Comparison of ENCODE assay signal across 8 mouse cellular contexts in genomic region chr4:141721961-141722360, GRCm38 (mm10). TPM values are rescaled to one million over a fixed set of nuclear protein-coding genes. Genes with fewer than 3 reads are reported as not detected.
DNase-seq lines count a peak whose midpoint lies in the region; ATAC-seq and TF ChIP-seq lines count a peak whose summit lies in the region.

No protein-coding gene starts in this region.

- peak overlapping the region; percentile 83 for H3K27ac ChIP-seq in kidney, adult 2 months (ENCODE audit: insufficient read depth, low read depth, low read length)
- no peak overlapping the region for H3K27ac ChIP-seq in embryonic facial prominence, embryonic 11.5 days (replicated peaks; ENCODE audit: low read depth, low read length)
- no peak overlapping the region for H3K27ac ChIP-seq in limb, embryonic 10.5 days
- no peak overlapping the region for H3K27ac ChIP-seq in midbrain, embryonic 16.5 days (ENCODE audit: low read length)

- H3K4me1 ChIP-seq in kidney, adult 2 months (ENCODE audit: control insufficient read depth, insufficient read depth, low read length), result peaks cover 40% of the 10 kb centered on the region
- no peaks in the 10 kb centered on the region for H3K4me1 ChIP-seq in embryonic facial prominence, embryonic 11.5 days (ENCODE audit: control insufficient read depth, insufficient read depth, low read length)
- H3K4me1 ChIP-seq in limb, embryonic 10.5 days, result peaks cover 20% of the 10 kb centered on the region
- peaks cover 20% of the 10 kb centered on the region for H3K4me1 ChIP-seq in midbrain, embryonic 16.5 days (ENCODE audit: control insufficient read depth, insufficient read depth, low read length)

- ATAC-seq in embryonic facial prominence, embryonic 11.5 days (replicated peaks; ENCODE audit: insufficient number of reproducible peaks, low FRiP score, low TSS enrichment, low read depth), result no peak
- ATAC-seq in midbrain, embryonic 16.5 days, result no peak

- no peaks in the 10 kb centered on the region for H3K27me3 ChIP-seq in kidney, adult 2 months (replicated peaks; ENCODE audit: control insufficient read depth, insufficient read depth, low read length)
- H3K27me3 ChIP-seq in embryonic facial prominence, embryonic 11.5 days (ENCODE audit: control insufficient read depth, insufficient read depth, low read length), result no peaks in the 10 kb centered on the region
- H3K27me3 ChIP-seq in limb, embryonic 10.5 days (ENCODE audit: low read depth, poor library complexity, severe bottlenecking), result no peaks in the 10 kb centered on the region
- no peaks in the 10 kb centered on the region for H3K27me3 ChIP-seq in midbrain, embryonic 16.5 days (ENCODE audit: control insufficient read depth, insufficient read depth, low read depth, low read length)

- peak; percentile 69 for DNase-seq in kidney, adult 2 months
- no peak for DNase-seq in kidney, postnatal 14 days
- no peak for DNase-seq in embryonic facial prominence, embryonic 11.5 days (ENCODE audit: low spot score)
- DNase-seq in limb, embryonic 10.5 days (ENCODE audit: low spot score), result no peak
- no peak for DNase-seq in adrenal gland, postnatal 25 days
- no peak for DNase-seq in adrenal gland, postnatal 4 days (ENCODE audit: low spot score in 2 of 2)
- no peak for DNase-seq in frontal cortex, postnatal 10 days (ENCODE audit: low spot score in 2 of 2)

- no peak for TF ChIP-seq POLR2A in kidney, adult 2 months (IDR thresholded peaks at IDR 0.05; ENCODE audit: low read depth, low read length)

- no peaks in the 10 kb centered on the region; the same call in 1 of the 2 replicates for H3K36me3 ChIP-seq in kidney, adult 2 months (ENCODE audit: control insufficient read depth, insufficient read depth, low read length)
- H3K36me3 ChIP-seq in embryonic facial prominence, embryonic 11.5 days (replicated peaks; ENCODE audit: control insufficient read depth, insufficient read depth, low read depth, low read length), result no peaks in the 10 kb centered on the region
- peaks cover 36% of the 10 kb centered on the region for H3K36me3 ChIP-seq in limb, embryonic 10.5 days
- H3K36me3 ChIP-seq in midbrain, embryonic 16.5 days (ENCODE audit: control insufficient read depth, insufficient read depth, low read length), result no peaks in the 10 kb centered on the region

- peak overlapping the region; percentile 78 for H3K4me3 ChIP-seq in kidney, adult 2 months (ENCODE audit: insufficient read depth, low read depth, low read length)
- peak overlapping the region; percentile 99 for H3K4me3 ChIP-seq in embryonic facial prominence, embryonic 11.5 days (ENCODE audit: low read depth, low read length)
- peak overlapping the region; percentile 100 for H3K4me3 ChIP-seq in limb, embryonic 10.5 days
- peak overlapping the region; percentile 99 for H3K4me3 ChIP-seq in midbrain, embryonic 16.5 days (ENCODE audit: low read depth, low read length)

- no peak overlapping the region for H3K9ac ChIP-seq in embryonic facial prominence, embryonic 11.5 days (replicated peaks; ENCODE audit: low read length)
- H3K9ac ChIP-seq in midbrain, embryonic 16.5 days (ENCODE audit: low read depth, low read length), result no peak overlapping the region

- no peaks in the 10 kb centered on the region for H3K9me3 ChIP-seq in embryonic facial prominence, embryonic 11.5 days (replicated peaks; ENCODE audit: control insufficient read depth, low read length)
- H3K9me3 ChIP-seq in limb, embryonic 10.5 days (replicated peaks), result no peaks in the 10 kb centered on the region
- no peaks in the 10 kb centered on the region for H3K9me3 ChIP-seq in midbrain, embryonic 16.5 days (replicated peaks; ENCODE audit: control insufficient read depth, low read length, poor library complexity, severe bottlenecking)

- no peak for TF ChIP-seq CTCF in kidney, adult 2 months (conservative IDR thresholded peaks at IDR 0.05; ENCODE audit: insufficient read depth, insufficient read length, low read depth, low read length)

- 15% methylated on average over 6 of the region's 6 CpGs for WGBS in kidney, adult 2 months
- 71% methylated on average over 6 of the region's 6 CpGs for WGBS in embryonic facial prominence, embryonic 11.5 days
- 83% methylated on average over 6 of the region's 6 CpGs for WGBS in limb, embryonic 10.5 days
- 83% methylated on average over 6 of the region's 6 CpGs for WGBS in midbrain, embryonic 16.5 days

- H3K4me2 ChIP-seq in embryonic facial prominence, embryonic 11.5 days (ENCODE audit: low read depth, low read length), result peak overlapping the region; percentile 79
- peak overlapping the region; percentile 76 for H3K4me2 ChIP-seq in midbrain, embryonic 16.5 days (ENCODE audit: low read length)

RNA-seq across cellular contexts. Expression of gene Ddi2, which starts 1.3 kb away (rescaled TPM):
- 21.9 and 23.4 TPM in 2 replicates for polyA plus RNA-seq in kidney, adult 2 months (2012; rRNA removed)
- polyA plus RNA-seq in embryonic facial prominence, embryonic 11.5 days (2014; fragmentation: Nextera tagmentation; extraction: Ambion mirVana), result 17.9 and 19.8 TPM in 2 replicates
- 33.2 and 33.8 TPM in 2 replicates for polyA plus RNA-seq in limb, embryonic 10.5 days (2016; fragmentation: Nextera tagmentation; extraction: Ambion mirVana)
- polyA plus RNA-seq in midbrain, embryonic 16.5 days (2015; fragmentation: Nextera tagmentation; extraction: Ambion mirVana), result 10.0 and 12.6 TPM in 2 replicates
- total RNA-seq in adrenal gland, postnatal 25 days (2021), result 62.1 and 70.8 TPM in 2 replicates
- 10 to 100 TPM; 51.8 to 56.0 TPM for total RNA-seq in adrenal gland, postnatal 4 days (2021)

RNA-seq across cellular contexts. Expression of gene Agmat, which starts 24.5 kb away (rescaled TPM):
- polyA plus RNA-seq in kidney, adult 2 months (2012; rRNA removed), result 9.4 and 10.8 TPM in 2 replicates
- polyA plus RNA-seq in embryonic facial prominence, embryonic 11.5 days (2014; fragmentation: Nextera tagmentation; extraction: Ambion mirVana), result 0.20 TPM in 1 of 2 replicates, not detected in the other
- polyA plus RNA-seq in limb, embryonic 10.5 days (2016; fragmentation: Nextera tagmentation; extraction: Ambion mirVana), result not detected in 2 replicates
- polyA plus RNA-seq in midbrain, embryonic 16.5 days (2015; fragmentation: Nextera tagmentation; extraction: Ambion mirVana), result not detected in 2 replicates
- 45.1 and 50.4 TPM in 2 replicates for total RNA-seq in adrenal gland, postnatal 25 days (2021)
- total RNA-seq in adrenal gland, postnatal 4 days (2021), result 10 to 100 TPM in 1 of 2 experiments, 1 to 10 TPM in 1; 4.9 to 13.6 TPM

RNA-seq across cellular contexts. Expression of gene Rsc1a1, which starts 36.6 kb away (rescaled TPM):
- polyA plus RNA-seq in kidney, adult 2 months (2012; rRNA removed), result 18.2 and 25.8 TPM in 2 replicates
- 3.2 TPM in 1 of 2 replicates, not detected in the other for polyA plus RNA-seq in embryonic facial prominence, embryonic 11.5 days (2014; fragmentation: Nextera tagmentation; extraction: Ambion mirVana)
- polyA plus RNA-seq in limb, embryonic 10.5 days (2016; fragmentation: Nextera tagmentation; extraction: Ambion mirVana), result 1.3 and 3.0 TPM in 2 replicates
- polyA plus RNA-seq in midbrain, embryonic 16.5 days (2015; fragmentation: Nextera tagmentation; extraction: Ambion mirVana), result 1.7 TPM in 1 of 2 replicates, not detected in the other
- 18.5 TPM in 1 of 2 replicates, not detected in the other for total RNA-seq in adrenal gland, postnatal 25 days (2021)
- total RNA-seq in adrenal gland, postnatal 4 days (2021), result not detected

RNA-seq across cellular contexts. Expression of gene Plekhm2, which starts 57.3 kb away (rescaled TPM):
- polyA plus RNA-seq in kidney, adult 2 months (2012; rRNA removed), result 79.7 and 85.4 TPM in 2 replicates
- 2.9 and 3.5 TPM in 2 replicates for polyA plus RNA-seq in embryonic facial prominence, embryonic 11.5 days (2014; fragmentation: Nextera tagmentation; extraction: Ambion mirVana)
- polyA plus RNA-seq in limb, embryonic 10.5 days (2016; fragmentation: Nextera tagmentation; extraction: Ambion mirVana), result 5.0 and 5.6 TPM in 2 replicates
- polyA plus RNA-seq in midbrain, embryonic 16.5 days (2015; fragmentation: Nextera tagmentation; extraction: Ambion mirVana), result 7.9 and 8.4 TPM in 2 replicates
- total RNA-seq in adrenal gland, postnatal 25 days (2021), result 54.7 and 61.0 TPM in 2 replicates
- total RNA-seq in adrenal gland, postnatal 4 days (2021), result 10 to 100 TPM; 55.5 to 60.5 TPM
